Mouse (Mus musculus) liver, adult (tissue): ENCODE data around the gene Rnf128.

ENCODE experiments used
- GATA4 ChIP-seq: IDR thresholded peaks from 2 replicates; pipeline ENCODE4 v1.6.1; 2014; ENCODE audit warnings: mild to moderate bottlenecking, low read length; ENCODE audit not compliant: insufficient replicate concordance

Rnf128 gene

DNA sequence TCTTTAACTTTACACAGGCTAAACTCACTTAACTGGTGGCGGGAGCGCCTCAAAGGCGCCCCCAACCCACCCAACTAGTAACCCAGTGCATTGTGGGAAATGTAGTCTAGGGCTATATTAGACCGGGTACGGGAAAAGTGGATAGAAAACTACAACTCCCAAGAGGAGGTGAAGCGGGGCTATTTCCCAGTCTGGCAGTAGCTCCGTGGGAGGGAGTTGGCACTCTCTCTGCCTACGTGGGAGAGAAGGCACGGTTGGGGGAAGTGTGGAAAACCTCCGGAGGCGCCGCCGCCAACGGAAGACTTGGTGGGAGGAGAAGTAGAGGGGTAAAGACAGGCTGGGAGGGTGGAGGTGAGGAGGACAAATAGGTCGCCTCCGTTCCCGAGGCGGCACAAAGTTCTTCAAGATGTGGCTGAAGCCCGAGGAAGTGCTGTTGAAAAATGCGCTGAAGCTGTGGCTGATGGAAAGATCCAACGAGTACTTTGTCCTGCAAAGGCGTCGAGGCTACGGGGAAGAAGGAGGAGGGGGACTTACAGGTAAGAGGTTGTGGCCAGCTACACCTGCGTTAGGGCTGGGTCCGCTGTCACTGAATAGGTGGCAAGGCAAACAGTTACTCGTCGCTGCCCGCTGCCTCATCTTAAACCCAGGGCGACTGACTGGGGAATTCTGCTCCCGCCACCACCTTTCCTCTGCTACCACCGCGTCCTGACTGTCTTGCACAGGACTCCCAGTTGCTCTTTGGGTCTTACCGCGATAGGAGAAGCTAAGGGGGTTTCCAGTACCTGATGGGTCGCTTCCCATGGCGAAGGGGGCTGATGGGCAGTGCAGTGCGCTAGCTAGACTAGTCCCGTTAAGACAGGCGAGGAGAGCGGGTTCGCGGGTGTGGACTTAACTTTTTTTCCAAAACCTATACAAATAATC, 121.9 kb downstream of the Rnf128 start, which contains the start of gene Tbc1d8b:
Gene Tbc1d8b (plus strand): TSS at position 222 of the 921 bp plus-strand sequence.
- TF ChIP-seq GATA4, result no peak

GRCm38 (mm10) chrX:139714381-139714780, 151.3 kb downstream of the Rnf128 start, which contains the start of gene Gm15013:
Gene Gm15013 (minus strand): TSS chrX:139714481.
- TF ChIP-seq GATA4, result no peak

GRCm38 (mm10) chrX:139722350-139722749, 159.2 kb downstream of the Rnf128 start:
- no peak for TF ChIP-seq GATA4
